In genomic region chr3:125938092-125938755, GRCm38 (mm10) we compare ENCODE assay signal across 8 mouse cellular contexts. TPM values are rescaled to one million over a fixed set of nuclear protein-coding genes. Genes with fewer than 3 reads are reported as not detected.
DNase-seq lines count a peak whose midpoint lies in the region; ATAC-seq and TF ChIP-seq lines count a peak whose summit lies in the region.

Ugt8a (minus strand) TSS chr3:125938619.

- no peak for TF ChIP-seq EP300 in liver, embryonic 14.5 days (IDR thresholded peaks at IDR 0.05; ENCODE audit: low read depth)

- DNase-seq in kidney, adult 2 months = peak; percentile 25
- no peak for DNase-seq in kidney, adult 11 months
- peak; percentile 79 for DNase-seq in brain, adult 2 months (ENCODE audit: low read depth, low spot score)
- no peak for DNase-seq in liver, embryonic 14.5 days (ENCODE audit: low read depth in 3 of 3, low spot score in 3 of 3)
- DNase-seq in right cerebral cortex, postnatal 4 days = peak; percentile 62
- no peak for DNase-seq in spleen, adult 12 weeks (ENCODE audit: low spot score)

- peak within 1 kb of the TSS; percentile 77 for H3K27ac ChIP-seq in kidney, adult 2 months (ENCODE audit: insufficient read depth, low read depth, low read length)
- H3K27ac ChIP-seq in kidney, embryonic 14.5 days (ENCODE audit: low read depth, low read length) = no peak within 1 kb of the TSS
- no peak within 1 kb of the TSS for H3K27ac ChIP-seq in liver, embryonic 14.5 days

- H3K36me3 ChIP-seq in kidney, adult 2 months (ENCODE audit: control insufficient read depth, insufficient read depth, low read length) = no peaks in the 10 kb centered on the region
- no peaks in the 10 kb centered on the region for H3K36me3 ChIP-seq in kidney, embryonic 14.5 days (ENCODE audit: control insufficient read depth, insufficient read depth, low read length)
- no peaks in the 10 kb centered on the region for H3K36me3 ChIP-seq in liver, embryonic 14.5 days (replicated peaks; ENCODE audit: control insufficient read depth, insufficient read depth, low read depth)

- no peak for TF ChIP-seq CTCF in kidney, adult 2 months (conservative IDR thresholded peaks at IDR 0.05; ENCODE audit: insufficient read depth, insufficient read length, low read depth, low read length)
- no peak for TF ChIP-seq CTCF in liver, embryonic 14.5 days (IDR thresholded peaks at IDR 0.05; ENCODE audit: low read depth)

- H3K4me2 ChIP-seq in kidney, embryonic 14.5 days (replicated peaks; ENCODE audit: low read depth, low read length) = peak within 1 kb of the TSS; percentile 94
- H3K4me2 ChIP-seq in liver, embryonic 14.5 days (ENCODE audit: low read depth) = peak within 1 kb of the TSS; percentile 47

- peaks cover 17% of the 10 kb centered on the region; the same call in 1 of the 2 replicates for H3K4me1 ChIP-seq in kidney, adult 2 months (ENCODE audit: control insufficient read depth, insufficient read depth, low read length)
- no peaks in the 10 kb centered on the region for H3K4me1 ChIP-seq in kidney, embryonic 14.5 days (ENCODE audit: control insufficient read depth, insufficient read depth, low read length)
- H3K4me1 ChIP-seq in liver, embryonic 14.5 days (replicated peaks; ENCODE audit: control insufficient read depth in 2 of 2, insufficient read depth in 2 of 2, low read length in 1 of 2) = no peaks in the 10 kb centered on the region

- no peak for TF ChIP-seq POLR2A in kidney, adult 2 months (IDR thresholded peaks at IDR 0.05; ENCODE audit: low read depth, low read length)

- H3K4me3 ChIP-seq in kidney, adult 2 months (ENCODE audit: insufficient read depth, low read depth, low read length) = peak within 1 kb of the TSS; percentile 93
- H3K4me3 ChIP-seq in kidney, embryonic 14.5 days (ENCODE audit: low read length) = peak within 1 kb of the TSS; percentile 57
- peak within 1 kb of the TSS in 1 of 2 experiments; percentile 28; a peak in 3 of 4 replicates for H3K4me3 ChIP-seq in liver, embryonic 14.5 days (ENCODE audit: insufficient read depth in 1 of 2, low read depth in 2 of 2, low read length in 2 of 2)

- no peaks in the 10 kb centered on the region for H3K27me3 ChIP-seq in kidney, adult 2 months (replicated peaks; ENCODE audit: control insufficient read depth, insufficient read depth, low read length)
- H3K27me3 ChIP-seq in kidney, embryonic 14.5 days (ENCODE audit: control insufficient read depth, insufficient read depth, low read length) = peaks cover 29% of the 10 kb centered on the region
- peaks cover 22% of the 10 kb centered on the region for H3K27me3 ChIP-seq in liver, embryonic 14.5 days (ENCODE audit: control insufficient read depth, insufficient read depth, low read length)

- WGBS in kidney, adult 2 months = under 1% methylated on average over 79 of the region's 85 CpGs
- WGBS in kidney, embryonic 14.5 days = under 1% methylated on average over 67 of the region's 85 CpGs
- WGBS in liver, embryonic 14.5 days (ENCODE audit: insufficient replicate concordance) = under 1% methylated on average over 57 of the region's 85 CpGs

- no peaks in the 10 kb centered on the region for H3K9me3 ChIP-seq in kidney, embryonic 14.5 days (ENCODE audit: control insufficient read depth, low read length)
- H3K9me3 ChIP-seq in liver, embryonic 14.5 days (ENCODE audit: control insufficient read depth, low read length) = no peaks in the 10 kb centered on the region

- ATAC-seq in erythroid progenitor cell, adult 5-6 weeks (replicated peaks; ENCODE audit: low FRiP score, poor library complexity, severe bottlenecking) = peak; percentile 33; the same call in 1 of the 2 replicates
- peak; percentile 83 for ATAC-seq in kidney, embryonic 14.5 days (ENCODE audit: low FRiP score, low TSS enrichment)
- ATAC-seq in liver, embryonic 14.5 days (ENCODE audit: insufficient read depth) = peak; percentile 35

- H3K9ac ChIP-seq in kidney, embryonic 14.5 days (ENCODE audit: low read depth, low read length) = peak within 1 kb of the TSS; percentile 44
- no peak within 1 kb of the TSS for H3K9ac ChIP-seq in liver, embryonic 14.5 days (replicated peaks)

RNA-seq across cellular contexts. Expression of gene Ugt8a, which starts in this region (rescaled TPM):
- polyA plus RNA-seq in kidney, adult 2 months (2012; rRNA removed) = 3.1 and 3.3 TPM in 2 replicates
- total RNA-seq in erythroid progenitor cell, adult 5-6 weeks (2015; ENCODE audit: low replicate concordance) = 1.1 TPM in 1 of 2 replicates, not detected in the other
- 1.7 and 4.2 TPM in 2 replicates for total RNA-seq in erythroid progenitor cell, adult 5-6 weeks (2017; ENCODE audit: low replicate concordance)
- polyA plus RNA-seq in kidney, embryonic 14.5 days (2014; fragmentation: Nextera tagmentation; extraction: Ambion mirVana) = 2.3 and 5.5 TPM in 2 replicates
- polyA plus RNA-seq in liver, embryonic 14.5 days (2012; rRNA removed) = 0.05 and 0.15 TPM in 2 replicates
- polyA plus RNA-seq in liver, embryonic 14.5 days (2014; fragmentation: Nextera tagmentation; extraction: Ambion mirVana) = 0.06 and 0.28 TPM in 2 replicates

Comparison
In these comparisons a context has a peak if more than half of its experiments do, and no peak if none do; other contexts are left out.
1. DNase-seq: peak in kidney, adult 2 months (single experiment), brain, adult 2 months (single experiment) and right cerebral cortex, postnatal 4 days (single experiment); none in kidney, adult 11 months (single experiment), liver, embryonic 14.5 days (0 of 3) and spleen, adult 12 weeks (single experiment).
2. Peak in ATAC-seq and H3K4me2 ChIP-seq in liver, embryonic 14.5 days; RNA of the gene not detected or under 1 TPM.
3. ATAC-seq: peak in every context shown above with its lines; median percentile 83 in kidney, embryonic 14.5 days; 35 in liver, embryonic 14.5 days; 33 in erythroid progenitor cell, adult 5-6 weeks.